Mouse (Mus musculus) hindbrain, embryonic 15.5 days (tissue): Measurements from ENCODE around the gene Kdm6b. TPM values are rescaled to one million over a fixed set of nuclear protein-coding genes. Genes with fewer than 3 reads are reported as not detected.
A peak's percentile ranks its signal among the peaks of the same experiment; 100 is the strongest.

Experiments used
- ATAC-seq: fragments of 200-750 bp; cut with Nextera tagmentation; 2 replicates; pipeline ENCODE4 v1.8.0; 2017; ENCODE audit warnings: low read depth, moderate number of reproducible peaks, moderate TSS enrichment; ENCODE audit not compliant: low FRiP score
- H3K27ac ChIP-seq: fragments of 300-500 bp; sonication (generic); replicated peaks from 2 replicates; pipeline ENCODE4 v1.5.1; 2015; ENCODE audit warnings: mild to moderate bottlenecking, inconsistent platforms
- H3K27me3 ChIP-seq: fragments of 300-500 bp; sonication (generic); 2 replicates; pipeline ENCODE4 v1.6.1; 2015; ENCODE audit warnings: control low read depth, inconsistent platforms
- H3K36me3 ChIP-seq: fragments of 300-500 bp; sonication (generic); 2 replicates; pipeline ENCODE4 v1.6.1; 2015; ENCODE audit warnings: control low read depth, inconsistent platforms
- H3K4me1 ChIP-seq: fragments of 300-500 bp; sonication (generic); replicated peaks from 2 replicates; pipeline ENCODE4 v1.6.1; 2015; ENCODE audit warnings: control low read depth, inconsistent platforms
- H3K4me2 ChIP-seq: fragments of 300-500 bp; sonication (generic); 2 replicates; pipeline ENCODE4 v1.6.1; 2015; ENCODE audit warnings: moderate library complexity, mild to moderate bottlenecking, inconsistent platforms
- H3K4me3 ChIP-seq: fragments of 300-500 bp; sonication (generic); 2 replicates; pipeline ENCODE4 v1.5.1; 2015; ENCODE audit warnings: mild to moderate bottlenecking, inconsistent platforms
- H3K9ac ChIP-seq: fragments of 300-500 bp; sonication (generic); 2 replicates; pipeline ENCODE4 v1.6.1; 2015; ENCODE audit warnings: inconsistent platforms
- H3K9me3 ChIP-seq: fragments of 300-500 bp; sonication (generic); 2 replicates; pipeline ENCODE4 v1.6.1; 2016; ENCODE audit warnings: control low read depth, inconsistent platforms
- WGBS: fragments of 180-500 bp; shearing (Covaris S2); methylation state at CpG from one replicate; pipeline ENCODE4 v1.1.7; 2015; 5-methylcytosine and 5-hydroxymethylcytosine counted together
- polyA plus RNA-seq: library from polyadenylated mRNA; unstranded; fragments of >200 nt; fragmentation: Nextera tagmentation; extraction: Ambion mirVana; gene quantifications from 2 replicates; pipeline ENCODE4 v1.2.1, GENCODE M21; 2015

Gene Kdm6b
- polyA plus RNA-seq, 1 experiment from 2014 or later, result 34.9 TPM

DNA sequence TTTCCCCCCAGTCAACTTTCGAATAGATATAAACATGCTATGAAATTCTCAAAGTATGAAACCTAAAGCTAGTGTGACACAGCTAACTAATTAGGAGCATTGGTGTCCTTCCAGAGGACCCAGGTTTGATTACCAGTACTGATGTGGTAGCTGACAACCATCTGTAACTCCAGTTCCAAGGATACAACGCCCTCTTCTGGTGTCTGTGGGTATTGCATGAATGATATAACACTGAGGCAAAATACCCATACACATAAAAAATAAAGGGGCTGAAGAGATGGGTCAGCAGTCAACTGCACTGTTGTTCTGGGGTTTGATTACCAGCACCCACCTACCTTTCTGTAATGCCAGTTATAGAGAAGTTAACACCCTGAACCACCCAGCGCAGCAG, 40.7 kb downstream of the Kdm6b start:
- Histone ChIP-seq H3K9me3 (no peaks in the 10 kb centered on the region), H3K27me3 (no peaks in the 10 kb centered on the region), H3K9ac (no peak overlapping the region), H3K4me3 (no peak overlapping the region), H3K4me1 (peaks cover 30% of the 10 kb centered on the region), H3K4me2 (no peak overlapping the region; the same call in 1 of the 2 replicates), H3K27ac (peak overlapping the region; percentile 75), H3K36me3 (no peaks in the 10 kb centered on the region)
- no peak for ATAC-seq
- WGBS, result 64% methylated on average over 3 of the region's 3 CpGs

DNA sequence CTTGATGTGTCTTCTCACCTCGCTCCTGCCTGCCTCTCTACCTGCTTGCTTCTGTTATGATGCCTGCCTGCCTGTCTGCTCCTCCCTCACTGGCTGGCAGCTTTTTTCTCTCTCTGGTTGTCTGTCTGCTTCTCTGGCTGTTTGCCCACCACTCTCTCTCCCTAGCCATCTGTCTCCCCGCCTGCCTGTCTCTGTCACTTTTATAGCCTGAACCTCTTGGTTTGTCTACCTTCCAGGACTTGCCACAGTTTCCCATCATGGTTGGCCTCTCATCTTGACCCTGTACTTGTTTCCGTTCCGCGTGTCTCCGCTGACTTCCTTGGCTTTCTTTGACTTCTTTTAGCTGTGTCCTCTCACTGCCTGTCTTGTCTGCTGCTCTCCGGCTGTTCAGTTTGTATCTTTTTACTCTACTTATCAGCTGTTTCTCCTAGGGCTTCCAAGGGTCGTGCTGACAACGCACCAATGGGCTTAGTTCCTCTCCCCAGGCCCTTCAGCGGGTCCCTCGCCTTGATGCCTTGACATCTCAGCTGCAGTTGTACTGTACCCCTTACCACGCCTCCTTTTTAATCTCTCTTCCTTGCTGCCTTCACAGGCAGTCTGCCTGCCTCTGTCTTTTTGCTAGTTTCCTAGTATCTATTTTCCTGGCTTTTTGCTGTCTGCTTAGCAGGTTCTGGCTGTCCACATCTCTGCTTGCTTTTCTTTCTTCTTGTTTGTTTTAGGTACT, 41.3 kb downstream of the Kdm6b start:
- 29% methylated on average over 12 of the region's 12 CpGs for WGBS
- Histone ChIP-seq H3K4me2 (peak overlapping the region; percentile 45), H3K9ac (0 out of 2 replicates have a peak overlapping the region, but pooled peaks have one; percentile 24), H3K4me3 (no peak overlapping the region; the same call in 1 of the 2 replicates), H3K27me3 (no peaks in the 10 kb centered on the region), H3K27ac (peak overlapping the region; percentile 75), H3K9me3 (no peaks in the 10 kb centered on the region), H3K4me1 (peaks cover 36% of the 10 kb centered on the region), H3K36me3 (no peaks in the 10 kb centered on the region)
- ATAC-seq, result no peak

DNA sequence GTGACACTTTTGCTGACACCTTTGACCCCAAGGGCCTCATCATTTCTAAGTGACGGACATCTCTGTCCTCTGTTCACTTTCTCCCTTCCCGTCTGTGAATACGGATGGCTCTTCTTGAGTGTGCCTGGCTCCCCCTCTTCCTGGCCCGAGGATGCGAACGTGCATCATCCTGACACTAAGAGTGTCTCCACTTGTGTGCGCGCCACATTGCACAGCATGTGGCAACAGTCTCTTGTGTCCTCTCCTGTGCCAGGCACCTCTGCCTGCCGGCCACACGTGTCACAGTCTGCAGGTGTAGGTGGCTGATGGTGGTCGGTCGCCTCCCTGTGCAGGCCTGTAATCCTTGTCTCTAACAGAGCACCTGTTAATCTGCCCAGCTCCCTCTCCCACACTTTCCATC, 41.9 kb downstream of the Kdm6b start:
- Histone ChIP-seq H3K27ac (peak overlapping the region; percentile 75), H3K9me3 (no peaks in the 10 kb centered on the region), H3K4me3 (no peak overlapping the region; the same call in 1 of the 2 replicates), H3K27me3 (no peaks in the 10 kb centered on the region), H3K9ac (peak overlapping the region; percentile 24; the same call in 1 of the 2 replicates), H3K4me1 (peaks cover 39% of the 10 kb centered on the region), H3K36me3 (no peaks in the 10 kb centered on the region), H3K4me2 (peak overlapping the region; percentile 45)
- ATAC-seq, result no peak
- WGBS, result 19% methylated on average over 12 of the region's 12 CpGs

- H3K4me2 ChIP-seq, result peak overlapping the region; percentile 45
- H3K4me3 ChIP-seq, result peak overlapping the region; percentile 8; the same call in 1 of the 2 replicates
- H3K4me1 ChIP-seq, result peaks cover 44% of the 10 kb centered on the region
- 12% methylated on average over 9 of the region's 9 CpGs for WGBS
- no peaks in the 10 kb centered on the region for H3K36me3 ChIP-seq
- ATAC-seq, result no peak
- H3K9ac ChIP-seq, result no peak overlapping the region
- peak overlapping the region; percentile 75 for H3K27ac ChIP-seq
- no peaks in the 10 kb centered on the region for H3K9me3 ChIP-seq
- H3K27me3 ChIP-seq, result no peaks in the 10 kb centered on the region
Measured at GRCm38 (mm10) chr11:69370817-69371215, 42.7 kb downstream of the Kdm6b start.

GRCm38 (mm10) chr11:69369990-69370816, 43.3 kb downstream of the Kdm6b start:
- H3K9ac ChIP-seq, result peak overlapping the region; percentile 99
- no peaks in the 10 kb centered on the region for H3K27me3 ChIP-seq
- WGBS, result 14% methylated on average over 2 of the region's 2 CpGs
- H3K4me2 ChIP-seq, result peak overlapping the region; percentile 88
- no peaks in the 10 kb centered on the region for H3K36me3 ChIP-seq
- no peak for ATAC-seq
- H3K4me3 ChIP-seq, result peak overlapping the region; percentile 91
- peak overlapping the region; percentile 100 for H3K27ac ChIP-seq
- peaks cover 51% of the 10 kb centered on the region for H3K4me1 ChIP-seq
- no peaks in the 10 kb centered on the region for H3K9me3 ChIP-seq

DNA sequence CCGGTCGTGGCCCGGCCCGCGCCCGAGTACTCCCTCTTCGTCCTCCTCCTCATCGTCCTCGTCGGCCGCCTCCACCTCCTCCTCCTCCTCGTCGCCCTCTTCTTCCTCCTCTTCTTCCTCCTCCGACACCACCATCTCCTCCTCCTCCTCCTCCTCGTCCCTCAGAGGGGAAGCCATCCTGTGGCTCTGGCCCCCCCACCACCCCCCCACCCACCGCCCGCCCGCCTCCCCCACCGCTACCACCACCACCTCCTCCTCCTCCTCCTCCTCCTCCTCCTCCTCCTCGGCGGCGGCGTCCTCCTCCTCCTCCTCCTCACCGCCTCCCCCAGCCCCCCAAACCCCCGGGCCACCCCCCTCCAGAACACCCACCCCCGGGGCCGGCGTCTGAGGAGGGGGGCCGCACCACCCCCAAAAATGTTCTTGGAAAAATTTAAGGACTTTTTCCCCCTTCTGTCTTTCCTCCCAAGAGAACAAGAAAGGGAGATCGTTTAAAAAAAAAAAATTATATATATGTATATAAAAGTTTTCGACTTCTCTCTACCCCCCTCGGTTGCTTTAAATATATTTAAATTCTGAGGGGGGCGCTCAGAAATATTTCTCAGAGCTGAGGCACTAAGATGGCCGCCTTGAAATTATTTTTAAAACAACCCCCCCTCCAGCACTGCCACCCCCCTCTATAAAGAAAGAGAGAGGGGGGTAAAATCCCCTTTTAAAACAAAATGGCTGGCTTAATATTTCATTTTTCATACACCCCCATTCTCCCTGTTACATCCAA, 44.1 kb downstream of the Kdm6b start, which contains the start of gene Chd3:
Chd3 (minus strand) TSS at position 192 of the 775 bp plus-strand sequence.
- Histone ChIP-seq H3K27ac (peak within 1 kb of the TSS; percentile 100), H3K4me3 (peak within 1 kb of the TSS; percentile 91), H3K9ac (peak within 1 kb of the TSS; percentile 99), H3K9me3 (no peaks in the 10 kb centered on the region), H3K36me3 (no peaks in the 10 kb centered on the region), H3K4me2 (peak within 1 kb of the TSS; percentile 88), H3K4me1 (peaks cover 59% of the 10 kb centered on the region), H3K27me3 (no peaks in the 10 kb centered on the region)
- no peak for ATAC-seq
- 2% methylated on average over 10 of the region's 34 CpGs for WGBS

DNA sequence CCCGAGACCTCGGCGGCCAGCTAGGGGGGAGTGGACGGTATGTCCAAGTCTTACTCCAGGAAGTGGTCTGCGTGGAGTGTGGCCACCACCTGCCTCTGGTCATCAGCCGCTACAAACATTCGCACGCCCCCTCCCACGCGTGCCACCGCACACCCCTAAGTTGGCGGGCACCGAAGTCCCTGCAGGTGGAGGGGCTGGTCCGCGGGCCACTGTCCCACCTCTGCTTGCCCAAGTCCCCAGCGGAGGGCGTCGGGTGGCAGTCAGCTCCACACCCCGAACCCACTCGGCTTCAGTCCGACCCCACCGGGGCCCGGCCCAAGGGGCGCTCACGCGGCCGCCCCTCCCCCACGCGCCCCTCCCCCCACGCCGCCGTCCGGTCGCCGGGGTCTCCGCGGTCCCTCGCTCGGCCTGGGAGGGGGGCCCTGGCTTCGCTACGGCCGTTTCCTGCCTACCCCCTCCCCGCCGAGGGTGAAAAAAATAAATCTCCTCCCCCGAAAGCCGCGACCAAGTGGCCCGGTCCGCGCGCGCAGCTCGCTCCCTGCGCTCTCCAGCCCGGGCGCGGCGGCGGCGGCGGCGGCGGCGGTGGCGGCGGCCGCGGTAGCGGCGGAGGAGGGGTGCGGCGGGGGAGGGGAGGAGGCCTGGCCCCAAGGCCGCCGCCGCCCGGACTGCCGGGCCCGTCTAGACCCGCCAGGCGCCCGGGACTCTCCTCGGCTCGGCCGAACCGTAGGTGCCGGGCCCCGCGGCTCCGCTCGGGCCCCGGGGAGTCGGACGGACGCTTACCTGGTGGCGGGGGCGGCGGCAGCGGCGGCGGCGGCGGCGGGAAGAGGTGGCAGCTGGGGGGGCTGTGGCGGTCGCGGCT, 44.9 kb downstream of the Kdm6b start:
- H3K4me3 ChIP-seq, result peak overlapping the region; percentile 91
- H3K27me3 ChIP-seq, result no peaks in the 10 kb centered on the region
- H3K9me3 ChIP-seq, result no peaks in the 10 kb centered on the region
- peak; percentile 14; the same call in 1 of the 2 replicates for ATAC-seq
- peaks cover 62% of the 10 kb centered on the region for H3K4me1 ChIP-seq
- H3K9ac ChIP-seq, result peak overlapping the region; percentile 99
- peak overlapping the region; percentile 100 for H3K27ac ChIP-seq
- H3K36me3 ChIP-seq, result peaks cover 2% of the 10 kb centered on the region
- under 1% methylated on average over 38 of the region's 106 CpGs for WGBS
- peak overlapping the region; percentile 88 for H3K4me2 ChIP-seq

DNA sequence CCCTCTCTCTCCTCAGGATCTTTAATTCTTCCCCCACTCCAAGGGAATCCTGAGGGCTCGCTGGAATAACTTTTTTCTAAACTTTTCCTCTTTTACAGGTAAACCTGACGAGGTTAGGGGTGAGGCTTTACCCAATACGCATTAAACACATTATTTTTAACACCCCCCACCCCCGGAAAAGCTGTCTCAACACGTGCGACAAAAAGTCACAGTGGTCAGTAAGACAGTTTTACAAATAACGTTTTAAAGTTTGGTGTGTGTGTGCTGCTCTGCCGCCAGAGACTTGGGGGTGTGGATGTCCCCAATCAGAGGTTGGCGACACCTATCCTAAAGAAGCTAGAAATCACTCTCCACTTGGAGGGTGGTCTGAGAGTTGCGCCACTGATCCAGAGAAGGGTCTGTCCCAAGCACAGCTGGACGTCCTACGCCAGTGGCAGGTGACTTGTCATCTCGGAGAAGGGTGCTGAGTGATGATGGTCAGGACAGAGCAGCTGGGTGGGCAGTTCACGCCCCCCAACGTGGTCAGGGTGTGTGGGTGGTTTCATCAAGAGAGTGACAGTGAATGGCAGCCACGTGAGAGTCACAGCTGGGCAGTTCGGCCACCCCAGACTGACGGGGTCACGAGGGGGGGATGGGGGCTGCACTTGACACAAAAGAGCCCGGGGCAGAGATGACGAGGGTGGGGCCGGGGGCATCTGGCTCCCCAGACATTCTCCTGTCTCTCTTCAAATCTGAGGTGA, 45.7 kb downstream of the Kdm6b start:
- Histone ChIP-seq H3K9ac (peak overlapping the region; percentile 99), H3K27me3 (no peaks in the 10 kb centered on the region), H3K4me1 (peaks cover 62% of the 10 kb centered on the region), H3K27ac (peak overlapping the region; percentile 100), H3K4me2 (peak overlapping the region; percentile 88), H3K36me3 (peaks cover 10% of the 10 kb centered on the region), H3K4me3 (peak overlapping the region; percentile 91), H3K9me3 (no peaks in the 10 kb centered on the region)
- ATAC-seq, result no peak
- under 1% methylated on average over 22 of the region's 22 CpGs for WGBS

- Histone ChIP-seq H3K27ac (peak overlapping the region; percentile 100), H3K9ac (peak overlapping the region; percentile 99), H3K4me1 (peaks cover 57% of the 10 kb centered on the region), H3K27me3 (no peaks in the 10 kb centered on the region), H3K4me2 (peak overlapping the region; percentile 88), H3K4me3 (peak overlapping the region; percentile 91), H3K9me3 (no peaks in the 10 kb centered on the region), H3K36me3 (peaks cover 16% of the 10 kb centered on the region)
- under 1% methylated on average over 22 of the region's 22 CpGs for WGBS
- no peak for ATAC-seq
Measured at GRCm38 (mm10) chr11:69366855-69367615, 46.4 kb downstream of the Kdm6b start.
